Mouse (Mus musculus) inflammation-experienced regulatory T-cells, adult 16 weeks (primary cell): Measurements from ENCODE around the gene Pcbp1. TPM values are rescaled to one million over a fixed set of nuclear protein-coding genes. Genes with fewer than 3 reads are reported as not detected.

Source experiments
- polyA plus RNA-seq: library from polyadenylated mRNA; unstranded; fragments of 100-300 nt; shearing (Covaris generic); gene quantifications from one replicate; pipeline ENCODE4 v1.2.1, GENCODE M21; 2017

The Pcbp1 gene
- 48.1 TPM for polyA plus RNA-seq

DNA sequence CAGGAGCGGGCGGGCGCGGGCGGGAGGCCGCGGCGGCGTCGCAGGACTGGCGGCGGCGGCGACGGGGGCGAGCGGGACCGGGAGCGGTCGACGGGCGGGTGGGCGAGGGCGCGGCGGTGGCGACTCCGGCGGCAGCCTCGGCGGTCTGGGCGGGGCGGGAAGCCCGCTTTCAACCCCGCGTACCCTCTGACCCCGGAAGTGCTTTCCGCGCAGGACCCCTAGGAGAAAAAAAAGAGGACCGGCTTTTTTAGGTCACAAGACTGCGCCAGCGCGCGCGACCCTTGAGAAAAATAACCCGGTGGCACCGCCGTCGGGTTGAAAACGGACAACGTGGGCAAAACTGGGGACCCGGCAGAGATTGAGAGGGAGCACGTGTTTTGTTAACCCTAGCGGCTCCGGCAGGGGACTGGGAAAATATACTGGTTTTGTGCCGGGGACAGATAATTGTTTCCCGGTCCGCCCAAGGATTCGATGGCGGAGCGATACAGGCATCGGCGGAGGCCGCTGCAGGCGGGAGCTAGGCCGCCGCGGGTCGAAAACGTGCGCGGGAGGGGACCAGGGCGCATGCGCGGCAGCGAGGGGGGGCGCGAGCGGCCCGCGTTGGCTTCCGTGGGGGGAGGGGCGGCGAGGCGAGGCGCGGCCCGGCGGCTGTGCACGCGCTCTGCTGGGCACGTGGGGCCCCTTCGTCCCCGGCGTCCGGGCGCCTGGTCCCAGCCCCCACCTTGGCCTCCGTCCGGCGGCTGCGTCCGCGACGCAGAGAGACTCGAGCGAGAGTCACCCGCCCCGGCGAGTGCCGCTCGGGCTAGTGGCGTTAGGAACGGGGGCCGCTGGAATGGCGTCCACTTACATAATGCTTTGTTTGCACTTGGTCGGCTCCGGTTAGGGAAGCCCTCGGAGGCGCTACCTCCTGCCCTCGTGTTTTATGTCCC lies at the start of gene Pcbp1:
Pcbp1 (minus strand) TSS at position 290 of the 929 bp plus-strand sequence.

Other genes with a start within 250 kb of the Pcbp1 start
- 53.4 TPM for gene Fam136a, start 160.7 kb downstream of the Pcbp1 start, polyA plus RNA-seq
- gene Snrpg, start 155.0 kb downstream of the Pcbp1 start, polyA plus RNA-seq, result 369 TPM
- 16.1 TPM for gene Pcyox1, start 129.2 kb downstream of the Pcbp1 start, polyA plus RNA-seq
- 134 TPM for gene Tia1, start 122.1 kb downstream of the Pcbp1 start, polyA plus RNA-seq
- not detected for gene Gm44790, start 99.7 kb downstream of the Pcbp1 start, polyA plus RNA-seq
- gene C87436, start 87.9 kb downstream of the Pcbp1 start, polyA plus RNA-seq, result 50.5 TPM
- not detected for gene Asprv1, start 101.8 kb upstream of the Pcbp1 start, polyA plus RNA-seq
- gene Mxd1, start 142.8 kb upstream of the Pcbp1 start, polyA plus RNA-seq, result 42.6 TPM
- gene Snrnp27, start 158.2 kb upstream of the Pcbp1 start, polyA plus RNA-seq, result 90.3 TPM
- gene Gmcl1, start 207.1 kb upstream of the Pcbp1 start, polyA plus RNA-seq, result 16.6 TPM